Mouse (Mus musculus) mesoderm, embryonic 11.5 days (tissue): ENCODE results near the gene Vmo1.
"Not testable (repeated sequence)": the region's sequence is repeated elsewhere in the genome, so short reads cannot be mapped to it uniquely, and the experiment has no call there.

Source experiments
- DNase-seq: peaks from one replicate; pipeline ENCODE4 v3.0.0-alpha.2; 2012; ENCODE audit warnings: low read depth, low spot score

Gene Vmo1

GRCm38 (mm10) chr11:70514288-70514687, at the start of gene Vmo1:
Vmo1 (minus strand) TSS chr11:70514616.
- no peak for DNase-seq

DNA sequence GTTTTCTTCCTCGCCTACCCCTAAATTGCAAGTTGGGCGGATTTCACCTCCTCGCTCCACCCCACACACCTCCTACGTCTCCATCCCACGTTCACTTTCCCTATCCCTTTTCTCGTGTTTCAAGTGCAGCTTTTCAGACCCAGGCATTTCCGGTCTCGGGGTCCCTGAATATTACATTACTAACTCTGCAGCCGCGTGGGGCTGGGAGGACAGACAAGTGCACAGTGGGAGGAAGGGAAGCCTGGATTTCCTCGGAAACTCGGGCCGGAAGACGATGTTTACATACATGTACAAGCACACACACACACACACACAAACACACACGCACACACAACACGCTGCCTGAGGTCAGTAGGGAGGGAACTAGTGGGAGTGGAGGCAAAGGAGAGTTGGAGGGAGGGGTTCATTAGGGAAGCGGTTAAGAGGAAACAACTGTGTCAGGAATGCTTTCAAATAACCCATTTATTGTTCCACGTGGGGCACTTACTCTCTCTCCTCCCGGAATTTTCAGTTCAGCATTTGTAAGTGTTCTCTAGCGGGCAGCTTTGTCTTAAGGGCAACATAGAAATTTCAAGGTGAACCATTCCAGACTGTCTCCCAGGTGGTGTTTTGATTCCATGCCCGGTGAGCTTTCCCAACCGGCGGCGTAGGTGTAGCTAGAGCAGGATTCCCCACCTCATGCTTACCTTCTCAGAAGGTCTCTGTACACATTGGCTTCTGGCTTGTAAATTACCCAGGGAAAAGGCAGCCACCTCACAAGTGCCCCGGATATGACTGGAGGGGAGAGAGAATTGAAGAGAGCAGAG, 49.3 kb upstream of the Vmo1 start:
- DNase-seq, result peak; percentile 44

GRCm38 (mm10) chr11:70562995-70563469, 48.6 kb upstream of the Vmo1 start:
- DNase-seq, result no peak

DNA sequence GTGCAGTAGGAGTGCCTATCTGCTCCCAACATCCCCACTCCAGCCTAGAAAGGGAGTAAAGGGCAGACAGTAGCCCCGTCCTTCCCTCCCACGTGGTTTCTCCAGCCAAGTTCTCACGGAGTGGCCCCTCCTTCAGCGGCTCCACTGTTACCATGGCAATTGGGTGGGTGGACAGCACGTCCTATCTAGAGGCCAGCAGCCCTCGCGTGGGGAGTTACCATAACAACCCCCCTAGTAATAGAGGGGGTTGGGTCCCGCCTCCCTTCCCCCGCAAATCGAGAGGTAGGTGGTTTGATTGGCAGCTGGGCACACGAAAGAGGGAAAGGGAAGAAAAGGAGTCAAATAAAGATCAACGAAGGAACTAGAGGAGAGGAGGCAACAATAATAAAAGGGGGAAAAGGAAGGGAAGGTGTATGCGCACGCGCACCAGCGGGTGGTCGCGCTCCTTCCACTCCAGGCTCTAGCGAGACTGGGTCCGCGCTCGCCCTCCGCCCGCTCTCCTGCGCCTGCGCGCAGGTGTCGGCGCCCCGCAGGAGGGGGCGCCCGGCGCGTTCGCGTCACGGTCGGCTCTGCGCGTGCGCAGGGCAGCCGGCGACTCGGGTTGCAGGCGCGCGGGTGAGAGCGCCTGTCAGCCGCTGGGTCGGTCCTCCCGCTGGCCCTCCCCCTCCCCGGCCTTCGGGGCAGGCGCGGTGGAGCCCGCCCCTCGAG, 48.0 kb upstream of the Vmo1 start, which contains the start of gene Mink1:
Gene Mink1 (plus strand): TSS at position 595 of the 708 bp plus-strand sequence.
- DNase-seq, result peak; percentile 96

DNA sequence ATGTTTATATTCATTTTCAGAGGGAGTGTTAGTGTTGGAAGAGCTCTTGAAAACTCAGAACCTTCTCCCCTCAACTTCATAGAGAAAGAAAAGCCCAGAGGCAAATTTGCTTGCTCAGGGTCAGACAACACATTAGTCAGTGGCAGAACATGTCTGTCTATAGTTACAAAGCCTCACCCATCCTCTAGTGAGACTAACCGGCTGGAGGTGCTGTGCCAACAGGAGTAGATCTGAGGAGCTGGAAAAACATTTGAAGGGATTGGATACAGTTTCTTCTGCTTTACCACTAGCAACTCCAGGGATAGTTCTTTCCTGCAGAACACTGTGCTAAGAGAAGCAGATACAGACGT, 47.5 kb upstream of the Vmo1 start:
- DNase-seq, result no peak

GRCm38 (mm10) chr11:70557545-70557944, 43.1 kb upstream of the Vmo1 start:
- no peak for DNase-seq

- DNase-seq, result no peak
Measured at GRCm38 (mm10) chr11:70553940-70554339, 39.5 kb upstream of the Vmo1 start.

DNA sequence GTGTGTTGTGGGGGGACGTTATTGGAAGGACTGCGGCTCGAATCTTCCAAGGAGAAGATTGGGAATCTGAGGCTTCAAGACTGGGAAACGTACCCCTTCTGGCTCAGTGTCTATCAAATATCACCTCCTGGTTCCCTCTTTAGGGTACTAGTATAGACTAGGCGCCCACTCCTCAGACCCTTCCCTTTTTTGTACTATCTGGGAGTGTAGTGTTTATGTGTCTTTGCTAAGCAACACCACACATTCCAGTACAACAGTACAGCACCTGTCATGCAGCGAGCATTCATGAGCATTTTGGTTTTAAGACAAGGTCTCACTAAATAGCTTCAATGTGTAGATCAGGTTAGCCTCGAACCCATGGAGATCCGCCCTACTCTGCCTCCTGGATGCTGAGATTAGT, 37.1 kb upstream of the Vmo1 start:
- no peak for DNase-seq

DNA sequence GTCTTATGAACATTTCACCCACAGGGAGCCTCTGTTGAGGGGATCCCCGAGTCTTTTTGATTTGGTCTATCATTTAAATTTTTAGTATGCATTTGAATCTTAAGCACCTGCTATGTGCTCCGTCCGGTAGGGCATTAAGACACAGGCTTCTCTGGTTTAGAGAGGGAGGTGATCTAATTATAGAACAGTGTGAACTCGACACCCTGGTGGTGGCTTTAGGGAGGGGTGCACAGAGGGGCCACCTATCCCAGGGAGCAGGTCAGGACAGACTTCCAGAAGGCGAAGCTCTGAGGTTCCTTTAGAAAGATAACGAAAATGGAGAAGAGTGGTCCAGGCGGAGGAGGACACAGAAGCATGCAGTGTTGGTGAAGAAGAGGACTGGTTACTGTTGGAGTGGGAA, 30.1 kb upstream of the Vmo1 start:
- no peak for DNase-seq

GRCm38 (mm10) chr11:70541415-70541814, 27.0 kb upstream of the Vmo1 start:
- no peak for DNase-seq

GRCm38 (mm10) chr11:70540928-70541327, 26.5 kb upstream of the Vmo1 start:
- no peak for DNase-seq

GRCm38 (mm10) chr11:70539877-70540587, 25.6 kb upstream of the Vmo1 start, which contains the start of gene Pld2:
Pld2 (plus strand) TSS chr11:70540064.
- DNase-seq, result peak; percentile 93

DNA sequence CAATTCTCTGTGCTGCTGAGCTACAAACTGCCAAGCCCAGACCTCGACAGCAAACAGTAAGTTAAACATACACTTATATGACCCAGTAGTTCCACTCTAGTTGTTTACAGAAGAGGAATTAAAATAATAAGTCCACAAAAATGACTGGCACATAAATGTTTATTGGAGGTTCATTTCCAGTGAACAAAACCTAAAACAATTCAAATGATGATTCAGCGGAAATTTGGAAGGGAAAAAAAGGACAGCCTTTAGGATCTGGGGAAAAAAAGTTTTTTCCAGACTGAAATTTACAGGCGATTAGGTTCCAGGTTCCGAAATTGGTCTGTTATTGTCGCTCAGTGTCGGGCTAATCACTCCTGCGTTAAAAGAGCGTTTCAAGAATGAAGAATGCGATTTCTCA, 25.0 kb upstream of the Vmo1 start:
- no peak for DNase-seq

GRCm38 (mm10) chr11:70532839-70533238, 18.4 kb upstream of the Vmo1 start, which contains the start of gene Gm40193:
Gm40193 (minus strand) TSS chr11:70532939.
- DNase-seq, result no peak

DNA sequence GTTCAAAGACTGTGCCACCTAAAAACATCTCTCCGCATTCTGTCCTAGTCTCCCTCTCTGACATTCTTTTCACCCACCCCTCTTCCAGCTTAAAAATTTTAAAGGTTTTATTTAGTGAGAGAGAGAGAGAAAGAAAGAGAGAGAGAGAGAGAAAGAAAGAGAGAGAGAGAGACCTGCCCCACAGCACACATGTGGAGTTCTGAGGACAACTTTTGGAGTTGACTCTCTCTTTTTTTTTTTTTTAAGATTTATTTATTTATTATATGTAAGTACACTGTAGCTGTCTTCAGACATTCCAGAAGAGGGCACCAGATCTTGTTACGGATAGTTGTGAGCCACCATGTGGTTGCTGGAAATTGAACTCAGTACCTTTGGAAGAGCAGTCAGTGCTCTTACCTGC, 16.6 kb upstream of the Vmo1 start:
- not testable (repeated sequence) for DNase-seq

GRCm38 (mm10) chr11:70528610-70529009, 14.2 kb upstream of the Vmo1 start:
- DNase-seq, result no peak

DNA sequence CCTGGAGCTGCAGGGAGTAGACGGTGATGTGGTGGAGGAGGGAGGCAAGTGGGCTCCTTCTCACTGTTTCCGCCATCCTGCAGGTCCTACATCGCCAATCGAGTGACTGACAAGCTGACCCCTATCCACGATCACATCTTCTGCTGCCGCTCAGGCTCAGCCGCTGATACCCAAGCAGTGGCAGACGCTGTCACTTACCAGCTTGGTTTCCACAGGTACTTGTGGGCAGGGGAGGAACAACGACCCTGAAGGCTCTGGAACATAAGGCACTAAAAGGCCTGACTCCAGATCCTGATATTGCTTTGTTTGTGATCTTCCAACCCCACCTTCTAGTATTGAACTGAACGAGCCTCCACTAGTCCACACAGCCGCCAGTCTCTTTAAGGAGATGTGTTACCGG, 11.8 kb upstream of the Vmo1 start:
- DNase-seq, result no peak

DNA sequence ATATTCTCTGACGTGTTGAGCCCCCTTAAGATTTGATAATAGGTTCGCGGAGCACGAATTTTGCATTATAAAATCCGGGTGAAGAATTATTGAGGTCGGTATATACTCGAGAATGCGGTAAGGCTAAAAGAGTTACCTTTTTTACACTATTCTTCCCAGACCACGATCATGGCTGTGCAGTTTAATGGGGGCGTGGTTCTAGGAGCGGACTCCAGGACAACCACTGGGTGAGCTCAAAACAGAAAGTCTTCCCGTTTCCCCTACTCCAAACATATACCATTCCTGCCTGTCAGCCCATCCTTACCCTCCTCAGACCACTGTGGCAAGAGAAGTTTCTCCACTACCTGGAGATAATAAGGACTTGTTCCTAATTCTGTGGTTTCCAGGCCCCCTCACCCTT, 11.3 kb upstream of the Vmo1 start:
- DNase-seq, result no peak

DNA sequence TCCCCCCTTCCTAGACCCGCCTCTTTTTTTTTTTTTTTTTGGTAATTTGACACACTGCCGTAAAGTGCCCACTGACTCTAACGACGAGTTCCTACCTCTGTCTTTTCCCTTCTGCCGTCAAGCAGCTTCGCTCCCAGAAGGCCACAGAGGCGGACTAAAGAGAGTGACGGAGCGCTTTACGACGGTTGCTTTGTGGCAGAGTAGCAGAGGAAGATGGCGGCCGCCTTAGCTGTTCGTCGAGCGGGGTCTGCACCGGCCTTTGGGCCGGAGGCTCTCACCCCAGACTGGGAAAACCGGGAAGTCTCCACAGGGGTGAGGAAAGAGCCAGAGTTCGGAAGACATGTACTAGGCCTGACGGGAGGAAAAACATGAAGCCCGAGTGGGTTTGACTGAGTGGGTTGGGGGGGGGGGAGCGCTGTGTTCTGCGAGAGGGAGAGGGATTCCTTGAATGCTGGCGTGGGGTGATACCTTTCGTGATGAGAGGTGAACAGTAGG, 10.8 kb upstream of the Vmo1 start, which contains the start of gene Psmb6:
Gene Psmb6 (plus strand): TSS at position 184 of the 495 bp plus-strand sequence.
- peak; percentile 97 for DNase-seq

- no peak for DNase-seq
Measured at GRCm38 (mm10) chr11:70524782-70525181, 10.4 kb upstream of the Vmo1 start.

DNA sequence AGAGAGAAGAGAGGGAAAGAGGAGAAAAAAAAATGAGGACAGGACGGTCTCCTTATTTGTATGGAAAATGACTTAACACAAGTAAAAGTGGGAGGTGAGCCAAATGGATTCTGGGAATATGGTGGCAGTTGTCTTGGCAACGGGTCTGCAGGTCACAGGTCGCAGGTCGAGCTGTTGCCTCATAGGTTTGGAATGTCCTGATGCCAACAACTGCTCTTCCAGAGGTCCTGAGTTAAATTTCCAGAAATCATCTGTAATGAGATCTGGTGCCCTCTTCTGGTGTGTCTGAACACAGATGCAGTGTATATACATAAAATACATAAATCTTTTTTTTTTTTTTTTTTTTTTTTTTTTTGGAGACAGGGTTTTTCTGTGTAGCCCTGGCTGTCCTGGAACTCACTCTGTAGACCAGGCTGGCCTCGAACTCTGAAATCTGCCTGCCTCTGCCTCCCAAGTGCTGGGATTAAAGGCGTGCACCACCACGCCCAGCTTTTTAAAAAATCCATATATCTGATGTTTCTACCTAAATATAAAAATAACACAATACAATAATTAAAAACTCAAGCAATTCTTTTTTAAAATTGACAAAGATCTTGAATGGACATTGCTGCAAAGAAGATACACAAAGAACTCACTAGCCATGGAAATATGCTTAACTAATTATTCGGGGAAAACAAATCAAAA, 9.0 kb upstream of the Vmo1 start:
- DNase-seq, result peak; percentile 56
